Mouse (Mus musculus) G1E (cell line): Measurements from ENCODE around the gene Lmod3.

Experiments
- CTCF ChIP-seq: IDR thresholded peaks from 2 replicates; pipeline ENCODE4 v1.5.1; 2012; ENCODE audit warnings: low read depth, low read length, inconsistent platforms, mixed read lengths
- GATA2 ChIP-seq: IDR thresholded peaks from 2 replicates; pipeline ENCODE4 v1.6.1; 2012; ENCODE audit warnings: low read depth, low read length, inconsistent platforms, borderline replicate concordance
- TAL1 ChIP-seq: conservative IDR thresholded peaks from 2 replicates; pipeline ENCODE4 v1.6.1; 2012; ENCODE audit warnings: low read depth, low read length, inconsistent platforms, mixed read lengths

DNA sequence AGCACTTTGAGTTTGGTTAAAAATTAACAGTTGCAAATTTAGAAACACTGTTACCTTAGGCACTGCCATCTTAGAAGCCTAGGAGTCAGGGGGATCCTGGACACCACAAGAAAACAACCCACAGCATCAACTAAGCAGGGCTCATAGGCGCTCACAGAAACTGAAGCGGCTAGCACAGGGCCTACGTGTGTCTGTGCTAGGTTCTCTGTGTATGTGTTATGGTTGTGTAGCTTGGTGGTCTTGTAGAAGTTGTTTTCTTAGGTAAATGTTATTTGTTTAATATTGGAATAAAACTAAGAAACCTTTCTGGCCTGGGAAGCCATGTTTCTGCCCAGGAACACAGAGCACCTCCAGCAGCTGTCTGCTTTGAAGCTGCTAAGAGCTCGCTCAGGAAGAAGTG is 42.8 kb downstream of the Lmod3 start:
- no peak for TF ChIP-seq CTCF
- no peak for TF ChIP-seq GATA2
- no peak for TF ChIP-seq TAL1
